Mouse (Mus musculus) testis, adult 2 months (tissue): ENCODE measurements around the gene D430041D05Rik. TPM values are rescaled to one million over a fixed set of nuclear protein-coding genes. Genes with fewer than 3 reads are reported as not detected.

Source experiments
- H3K27ac ChIP-seq: fragments of 200-500 bp; 2 replicates; pipeline ENCODE4 v1.5.1; 2012; ENCODE audit warnings: low read depth, low read length; ENCODE audit not compliant: control insufficient read depth, insufficient read depth
- H3K27me3 ChIP-seq: fragments of 200-500 bp; 2 replicates; pipeline ENCODE4 v1.6.1; 2012; ENCODE audit warnings: mild to moderate bottlenecking, low read length, moderate library complexity; ENCODE audit not compliant: control insufficient read depth, insufficient read depth
- H3K36me3 ChIP-seq: fragments of 200-500 bp; 2 replicates; pipeline ENCODE4 v1.6.1; 2012; ENCODE audit warnings: mild to moderate bottlenecking, low read length; ENCODE audit not compliant: control insufficient read depth, insufficient read depth
- H3K4me1 ChIP-seq: fragments of 200-500 bp; 2 replicates; pipeline ENCODE4 v1.6.1; 2012; ENCODE audit warnings: low read length; ENCODE audit not compliant: control insufficient read depth, insufficient read depth
- H3K4me3 ChIP-seq: fragments of 200-500 bp; 2 replicates; pipeline ENCODE4 v1.5.1; 2012; ENCODE audit warnings: low read depth, mild to moderate bottlenecking, low read length, moderate library complexity, mixed read lengths; ENCODE audit not compliant: control insufficient read depth
- CTCF ChIP-seq: fragments of 200-500 bp; IDR thresholded peaks from 2 replicates; pipeline ENCODE4 v1.5.1; 2012; ENCODE audit warnings: low read depth, mild to moderate bottlenecking, inconsistent platforms, low read length, moderate library complexity; ENCODE audit not compliant: control insufficient read depth, insufficient read depth, insufficient replicate concordance
- POLR2A ChIP-seq: fragments of 200-500 bp; IDR thresholded peaks from 2 replicates; pipeline ENCODE4 v1.6.1; 2012; ENCODE audit warnings: low read depth, mild to moderate bottlenecking, inconsistent platforms, low read length, moderate library complexity; ENCODE audit not compliant: control insufficient read depth
- polyA plus RNA-seq: library from polyadenylated mRNA; depleted of rRNA; stranded (reverse); fragments of >200 nt; gene quantifications from 2 replicates; pipeline ENCODE4 v1.2.3, GENCODE M21; 2012

Gene D430041D05Rik
- polyA plus RNA-seq, 1 experiment: 0.27 TPM

GRCm38 (mm10) chr2:104323351-104323750 lies 87.5 kb downstream of the D430041D05Rik start:
- H3K4me1 ChIP-seq: no peaks in the 10 kb centered on the region
- no peaks in the 10 kb centered on the region for H3K27me3 ChIP-seq
- no peak overlapping the region for H3K4me3 ChIP-seq
- no peak overlapping the region for H3K27ac ChIP-seq
- H3K36me3 ChIP-seq: no peaks in the 10 kb centered on the region
- TF ChIP-seq POLR2A (no peak), CTCF (no peak)

- H3K27me3 ChIP-seq: no peaks in the 10 kb centered on the region
- no peak overlapping the region for H3K4me3 ChIP-seq
- TF ChIP-seq CTCF (no peak), POLR2A (no peak)
- no peaks in the 10 kb centered on the region for H3K4me1 ChIP-seq
- H3K36me3 ChIP-seq: no peaks in the 10 kb centered on the region
- H3K27ac ChIP-seq: no peak overlapping the region
Measured at GRCm38 (mm10) chr2:104320061-104320624, 90.7 kb downstream of the D430041D05Rik start.

- Histone ChIP-seq H3K27ac (no peak overlapping the region), H3K4me3 (no peak overlapping the region), H3K36me3 (no peaks in the 10 kb centered on the region), H3K4me1 (no peaks in the 10 kb centered on the region), H3K27me3 (no peaks in the 10 kb centered on the region)
- TF ChIP-seq POLR2A (no peak), CTCF (no peak)
Measured at GRCm38 (mm10) chr2:104319443-104319842, 91.4 kb downstream of the D430041D05Rik start.

DNA sequence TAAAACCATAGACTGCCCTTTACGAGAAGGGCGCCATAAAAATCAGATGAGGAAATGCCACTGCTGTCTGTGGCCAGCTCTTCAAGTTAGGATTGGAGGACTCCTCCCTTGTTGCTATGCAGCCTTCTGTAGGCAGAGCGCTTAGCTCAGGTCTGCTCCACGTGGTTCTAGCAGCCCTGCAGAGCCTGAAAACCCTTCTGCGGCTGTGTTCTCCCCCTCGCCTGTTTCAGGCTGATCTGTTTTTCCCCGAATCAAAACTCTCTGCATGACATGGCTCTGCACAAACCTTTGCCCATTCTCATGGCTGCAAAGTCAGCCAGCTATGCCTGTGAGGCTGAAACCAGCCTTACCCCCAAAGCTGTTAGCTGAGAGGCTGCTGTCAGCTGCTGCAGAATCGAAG lies 91.9 kb downstream of the D430041D05Rik start:
- Histone ChIP-seq H3K36me3 (no peaks in the 10 kb centered on the region), H3K27me3 (no peaks in the 10 kb centered on the region), H3K27ac (no peak overlapping the region), H3K4me1 (no peaks in the 10 kb centered on the region), H3K4me3 (no peak overlapping the region)
- no peak for TF ChIP-seq CTCF
- no peak for TF ChIP-seq POLR2A

- H3K4me3 ChIP-seq: no peak overlapping the region
Measured at GRCm38 (mm10) chr2:104318259-104318658, 92.6 kb downstream of the D430041D05Rik start.

DNA sequence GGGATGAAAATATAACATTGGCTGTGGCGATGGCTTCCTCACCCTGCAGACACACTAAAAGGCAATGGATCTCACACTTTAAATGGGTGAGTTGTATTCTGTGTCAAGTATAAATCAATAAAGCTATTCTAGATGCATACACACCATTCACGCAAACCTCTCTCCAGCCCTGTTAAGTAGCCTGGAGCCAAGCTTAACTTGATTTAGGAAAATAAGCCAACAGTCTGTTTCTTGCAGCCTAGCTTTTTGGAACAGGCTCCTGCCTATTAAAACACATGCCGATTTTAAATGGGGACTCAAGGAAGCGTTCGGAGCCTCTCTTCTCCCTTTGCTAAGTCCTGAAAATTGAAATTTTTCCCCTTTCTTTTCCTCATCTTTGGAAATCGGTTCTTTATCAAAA lies 93.2 kb downstream of the D430041D05Rik start:
- H3K36me3 ChIP-seq: no peaks in the 10 kb centered on the region
- no peaks in the 10 kb centered on the region for H3K27me3 ChIP-seq
- H3K27ac ChIP-seq: no peak overlapping the region
- TF ChIP-seq POLR2A: no peak
- no peak for TF ChIP-seq CTCF
- H3K4me3 ChIP-seq: no peak overlapping the region
- H3K4me1 ChIP-seq: no peaks in the 10 kb centered on the region

More at GRCm38 (mm10) chr2:104318259-104318658, 92.6 kb downstream of the D430041D05Rik start:
- Histone ChIP-seq H3K27ac (no peak overlapping the region), H3K36me3 (no peaks in the 10 kb centered on the region), H3K27me3 (no peaks in the 10 kb centered on the region), H3K4me1 (no peaks in the 10 kb centered on the region)
- TF ChIP-seq POLR2A: no peak
- TF ChIP-seq CTCF: no peak

DNA sequence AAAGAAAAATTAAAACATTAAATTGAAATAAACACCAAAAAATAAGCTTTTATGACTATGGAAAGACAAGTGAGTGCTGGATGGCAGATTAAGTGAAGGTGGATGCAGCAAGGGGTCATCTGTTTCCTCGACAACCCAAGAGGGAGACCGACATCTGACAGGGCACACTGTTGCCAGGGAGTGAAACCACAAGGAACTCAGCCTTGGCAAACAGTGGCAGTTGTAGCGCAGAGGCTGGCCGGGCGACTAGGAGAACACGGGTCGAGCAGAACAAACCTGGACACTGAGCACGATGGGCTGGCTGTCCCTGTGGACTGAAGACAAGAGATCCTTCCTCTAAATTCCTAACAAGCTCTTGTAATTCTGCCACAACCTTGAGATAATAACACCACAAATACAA lies 94.3 kb downstream of the D430041D05Rik start:
- H3K27ac ChIP-seq: no peak overlapping the region
- no peaks in the 10 kb centered on the region for H3K36me3 ChIP-seq
- no peak overlapping the region for H3K4me3 ChIP-seq
- H3K4me1 ChIP-seq: no peaks in the 10 kb centered on the region
- H3K27me3 ChIP-seq: no peaks in the 10 kb centered on the region
- TF ChIP-seq POLR2A (no peak), CTCF (no peak)
